ENCODE assay signal across 8 mouse cellular contexts in the genomic region with DNA sequence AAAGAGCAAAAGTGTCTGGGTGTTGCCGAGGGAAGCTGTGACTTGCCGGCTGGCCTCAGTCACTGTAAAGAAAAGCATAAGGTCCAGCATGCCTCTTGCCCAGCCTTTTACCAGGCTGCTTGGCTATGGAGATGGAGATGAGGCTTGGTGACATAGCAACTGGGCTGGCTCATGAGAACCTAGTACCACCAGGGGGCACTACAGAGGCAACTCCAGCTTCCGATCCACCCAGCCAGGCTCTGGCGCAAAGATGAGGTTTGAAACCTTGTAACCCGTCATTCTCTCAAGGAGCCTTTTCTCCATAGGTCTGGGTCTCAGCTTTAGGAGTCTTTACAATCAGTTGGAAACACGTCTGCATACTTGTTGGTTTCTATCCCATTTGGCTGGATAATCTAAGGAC.
DNase-seq lines count a peak whose midpoint lies in the region; ATAC-seq lines count a peak whose summit lies in the region.

No protein-coding gene starts in this region.

- no peak overlapping the region for H3K4me2 ChIP-seq in intestine, embryonic 14.5 days (ENCODE audit: low read length)
- H3K4me2 ChIP-seq in intestine, embryonic 16.5 days (ENCODE audit: low read depth, low read length): no peak overlapping the region
- H3K4me2 ChIP-seq in hindbrain, embryonic 16.5 days (ENCODE audit: low read length): no peak overlapping the region
- H3K4me2 ChIP-seq in midbrain, embryonic 11.5 days: no peak overlapping the region

- H3K27me3 ChIP-seq in intestine, embryonic 14.5 days (replicated peaks; ENCODE audit: control insufficient read depth, insufficient read depth, low read length): no peaks in the 10 kb centered on the region
- H3K27me3 ChIP-seq in intestine, embryonic 16.5 days (replicated peaks; ENCODE audit: control insufficient read depth, insufficient read depth, low read length): no peaks in the 10 kb centered on the region
- H3K27me3 ChIP-seq in hindbrain, embryonic 16.5 days (replicated peaks; ENCODE audit: control insufficient read depth, insufficient read depth, low read length): no peaks in the 10 kb centered on the region
- no peaks in the 10 kb centered on the region for H3K27me3 ChIP-seq in midbrain, embryonic 11.5 days (ENCODE audit: control insufficient read depth, insufficient read depth, low read length)

- H3K4me3 ChIP-seq in intestine, embryonic 14.5 days (ENCODE audit: low read depth, low read length): no peak overlapping the region
- H3K4me3 ChIP-seq in intestine, embryonic 16.5 days (ENCODE audit: low read length): no peak overlapping the region
- no peak overlapping the region for H3K4me3 ChIP-seq in hindbrain, embryonic 16.5 days (ENCODE audit: low read length)
- H3K4me3 ChIP-seq in midbrain, embryonic 11.5 days (ENCODE audit: low read depth, low read length): no peak overlapping the region

- no peak overlapping the region for H3K9ac ChIP-seq in intestine, embryonic 14.5 days (ENCODE audit: low read length)
- H3K9ac ChIP-seq in intestine, embryonic 16.5 days (ENCODE audit: low read depth, low read length): no peak overlapping the region
- H3K9ac ChIP-seq in hindbrain, embryonic 16.5 days (ENCODE audit: low read depth, low read length): no peak overlapping the region; the same call in 1 of the 2 replicates
- H3K9ac ChIP-seq in midbrain, embryonic 11.5 days (ENCODE audit: low read length): no peak overlapping the region

- H3K27ac ChIP-seq in intestine, embryonic 14.5 days (ENCODE audit: low read depth): no peak overlapping the region
- H3K27ac ChIP-seq in intestine, embryonic 16.5 days (ENCODE audit: low read length): no peak overlapping the region
- no peak overlapping the region for H3K27ac ChIP-seq in hindbrain, embryonic 16.5 days (ENCODE audit: low read depth, low read length)
- H3K27ac ChIP-seq in midbrain, embryonic 11.5 days (ENCODE audit: low read depth, low read length): no peak overlapping the region

- H3K36me3 ChIP-seq in intestine, embryonic 14.5 days (ENCODE audit: control insufficient read depth, insufficient read depth, low read length): 0 out of 2 replicates have a peak, but pooled peaks cover 16% of the 10 kb centered on the region
- H3K36me3 ChIP-seq in intestine, embryonic 16.5 days (ENCODE audit: control insufficient read depth, insufficient read depth, low read length): no peaks in the 10 kb centered on the region
- no peaks in the 10 kb centered on the region for H3K36me3 ChIP-seq in hindbrain, embryonic 16.5 days (ENCODE audit: control insufficient read depth, insufficient read depth, low read length)
- H3K36me3 ChIP-seq in midbrain, embryonic 11.5 days (ENCODE audit: control insufficient read depth, insufficient read depth, low read length): no peaks in the 10 kb centered on the region

- H3K9me3 ChIP-seq in intestine, embryonic 14.5 days (ENCODE audit: control insufficient read depth, low read length): no peaks in the 10 kb centered on the region
- no peaks in the 10 kb centered on the region for H3K9me3 ChIP-seq in intestine, embryonic 16.5 days (ENCODE audit: control insufficient read depth, low read length)
- H3K9me3 ChIP-seq in hindbrain, embryonic 16.5 days (ENCODE audit: control insufficient read depth, low read length): no peaks in the 10 kb centered on the region
- no peaks in the 10 kb centered on the region for H3K9me3 ChIP-seq in midbrain, embryonic 11.5 days (ENCODE audit: control insufficient read depth, low read length)

- ATAC-seq in intestine, embryonic 14.5 days (replicated peaks; ENCODE audit: low FRiP score, low TSS enrichment, low read depth): no peak
- no peak for ATAC-seq in intestine, embryonic 16.5 days
- peak; percentile 69 for ATAC-seq in hindbrain, embryonic 16.5 days
- peak; percentile 58 for ATAC-seq in midbrain, embryonic 11.5 days (ENCODE audit: low FRiP score)

- H3K4me1 ChIP-seq in intestine, embryonic 14.5 days (replicated peaks; ENCODE audit: control insufficient read depth, insufficient read depth, low read length): no peaks in the 10 kb centered on the region
- no peaks in the 10 kb centered on the region for H3K4me1 ChIP-seq in intestine, embryonic 16.5 days (ENCODE audit: control insufficient read depth, insufficient read depth, low read length)
- H3K4me1 ChIP-seq in hindbrain, embryonic 16.5 days (ENCODE audit: control insufficient read depth, insufficient read depth, low read depth, low read length): no peaks in the 10 kb centered on the region
- H3K4me1 ChIP-seq in midbrain, embryonic 11.5 days (ENCODE audit: control insufficient read depth, insufficient read depth, low read length): no peaks in the 10 kb centered on the region

- peak; percentile 83 for DNase-seq in intestine, embryonic 14.5 days (ENCODE audit: low spot score)
- DNase-seq in cerebellum, adult 11-12 months: peak; percentile 25
- DNase-seq in forelimb bud, embryonic 11.5 days (ENCODE audit: low read depth, low spot score): peak; percentile 72
- DNase-seq in left cerebral cortex, adult 18-20 months (ENCODE audit: low spot score in 2 of 2): peak; percentile 85 to 88
- peak; percentile 94 for DNase-seq in midbrain, embryonic 11.5 days (ENCODE audit: low spot score, missing footprints)
- peak; percentile 57 to 60 for DNase-seq in right cerebral cortex, postnatal 36 days (ENCODE audit: low spot score in 2 of 2)

- 25% methylated on average over 6 of the region's 6 CpGs for WGBS in intestine, embryonic 14.5 days
- 25% methylated on average over 6 of the region's 6 CpGs for WGBS in intestine, embryonic 16.5 days
- WGBS in hindbrain, embryonic 16.5 days: 24% methylated on average over 6 of the region's 6 CpGs
- WGBS in midbrain, embryonic 11.5 days: 23% methylated on average over 6 of the region's 6 CpGs

Comparison
In these comparisons a context has a peak if more than half of its experiments do, and no peak if none do; other contexts are left out.
1. ATAC-seq: peak in hindbrain, embryonic 16.5 days (single experiment) and midbrain, embryonic 11.5 days (single experiment); none in intestine, embryonic 14.5 days (single experiment) and intestine, embryonic 16.5 days (single experiment).
2. DNase-seq: peak in every context shown above with its lines; median percentile 94 in midbrain, embryonic 11.5 days; 86 in left cerebral cortex, adult 18-20 months; 83 in intestine, embryonic 14.5 days; 72 in forelimb bud, embryonic 11.5 days; 58 in right cerebral cortex, postnatal 36 days; 25 in cerebellum, adult 11-12 months.